Mouse (Mus musculus): ENCODE data around the gene Cd5. TPM values are rescaled to one million over a fixed set of nuclear protein-coding genes. Genes with fewer than 3 reads are reported as not detected.

Cd5 gene
- polyA plus RNA-seq, 1 experiment from 2014 or later: not detected

DNA sequence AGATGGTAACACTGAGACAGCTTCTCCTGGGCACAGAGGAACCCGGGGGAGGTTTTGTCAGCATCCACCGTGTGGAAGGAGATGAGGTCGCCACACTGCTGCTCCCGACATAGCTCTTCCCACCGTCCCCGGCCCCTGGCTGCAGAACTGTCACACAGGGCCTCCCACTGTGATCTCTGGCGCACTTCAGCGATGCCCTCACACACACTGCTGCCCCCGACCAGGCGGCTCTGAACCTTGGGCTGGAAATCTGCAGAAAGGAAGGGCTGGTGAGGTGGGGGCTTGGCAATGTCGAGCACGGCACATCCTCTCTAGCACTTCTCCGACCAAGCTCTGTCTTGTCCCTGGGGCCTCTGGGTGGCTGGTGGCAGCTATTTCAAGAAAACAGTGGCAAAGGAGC, 15.7 kb downstream of the Cd5 start:
- no peak overlapping the region for H3K27ac ChIP-seq
- ATAC-seq: no peak

DNA sequence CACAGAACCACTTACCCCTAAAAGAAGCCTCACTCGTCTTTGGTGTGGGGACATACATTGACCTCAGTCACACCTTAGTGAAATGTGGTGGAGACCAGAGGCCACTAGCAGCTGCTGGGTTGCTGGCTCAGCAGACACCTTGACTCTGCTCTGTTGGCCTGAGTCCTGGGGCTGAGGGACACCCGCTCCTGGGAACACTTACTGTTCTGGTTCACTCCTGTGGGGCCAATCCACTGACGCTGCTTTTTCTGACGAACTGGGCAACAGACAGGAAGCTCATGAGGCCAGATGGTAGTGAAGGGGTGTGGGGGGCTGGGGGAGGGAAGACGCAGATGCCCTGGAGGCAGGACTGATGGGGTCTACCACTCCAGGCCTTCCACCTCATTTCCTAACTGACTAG, 17.7 kb downstream of the Cd5 start:
- ATAC-seq: no peak; the same call in 1 of the 2 replicates
- no peak overlapping the region for H3K4me3 ChIP-seq
- 21% methylated on average over 5 of the region's 5 CpGs for WGBS (ENCODE audit: insufficient replicate concordance)
- H3K27ac ChIP-seq: no peak overlapping the region
- H3K4me2 ChIP-seq: no peak overlapping the region
- no peak overlapping the region for H3K9ac ChIP-seq
- peaks cover 24% of the 10 kb centered on the region for H3K27me3 ChIP-seq (replicated peaks)
- no peaks in the 10 kb centered on the region for H3K36me3 ChIP-seq
- H3K9me3 ChIP-seq (replicated peaks): no peaks in the 10 kb centered on the region
- peaks cover 10% of the 10 kb centered on the region for H3K4me1 ChIP-seq

More for the DNA sequence above, 15.7 kb downstream of the Cd5 start:
- Histone ChIP-seq H3K4me2 (no peak overlapping the region), H3K4me1 (peaks cover 10% of the 10 kb centered on the region), H3K9ac (no peak overlapping the region), H3K9me3 (replicated peaks) (no peaks in the 10 kb centered on the region), H3K4me3 (no peak overlapping the region), H3K36me3 (no peaks in the 10 kb centered on the region), H3K27me3 (replicated peaks) (peaks cover 24% of the 10 kb centered on the region)
- 21% methylated on average over 13 of the region's 13 CpGs for WGBS (ENCODE audit: insufficient replicate concordance)

DNA sequence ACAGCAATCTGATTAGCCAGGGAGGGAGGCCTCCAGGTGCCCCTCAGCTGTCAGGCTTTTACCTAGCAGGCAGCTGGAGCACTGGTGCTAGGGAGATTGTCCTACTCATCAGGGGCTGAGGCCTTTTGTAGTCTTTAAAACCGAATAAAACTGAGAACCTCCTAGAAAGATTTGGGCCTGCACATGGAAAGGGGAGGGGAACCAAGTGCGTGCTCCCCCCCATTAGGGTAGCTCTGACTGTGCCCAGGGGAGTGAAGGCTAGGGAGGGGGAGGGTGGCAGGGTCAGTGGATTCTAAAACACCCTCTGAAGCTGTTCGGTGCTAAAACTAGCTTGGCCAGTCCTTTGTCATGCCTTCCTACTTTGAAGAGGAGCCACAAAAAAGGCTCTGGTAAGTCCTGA, 18.3 kb downstream of the Cd5 start:
- Histone ChIP-seq H3K4me3 (no peak overlapping the region), H3K9me3 (replicated peaks) (no peaks in the 10 kb centered on the region), H3K4me2 (no peak overlapping the region), H3K27me3 (replicated peaks) (peaks cover 24% of the 10 kb centered on the region), H3K4me1 (peaks cover 10% of the 10 kb centered on the region), H3K27ac (no peak overlapping the region), H3K36me3 (no peaks in the 10 kb centered on the region), H3K9ac (no peak overlapping the region)
- WGBS (ENCODE audit: insufficient replicate concordance): 34% methylated on average over 3 of the region's 3 CpGs
- no peak for ATAC-seq

DNA sequence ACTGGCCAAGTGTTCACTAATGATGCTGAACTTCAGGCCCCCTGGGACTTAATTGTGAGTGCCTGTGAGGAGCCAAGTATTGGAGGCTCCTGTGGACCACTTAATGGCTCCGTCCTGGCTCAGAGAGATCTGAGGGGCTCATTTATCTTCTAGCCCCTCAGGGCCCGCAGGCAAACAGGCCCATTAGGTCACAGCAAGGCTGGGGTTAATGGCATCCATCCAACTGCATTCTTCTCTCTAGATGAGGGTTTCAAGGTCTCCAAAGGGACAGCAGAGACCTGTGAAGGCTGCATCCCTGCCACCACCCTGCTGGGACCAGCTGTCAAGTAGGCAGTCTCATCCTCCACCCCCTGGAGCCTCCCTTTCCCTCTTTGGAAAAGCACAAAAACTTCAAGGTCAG, 19.1 kb downstream of the Cd5 start:
- ATAC-seq: no peak
- Histone ChIP-seq H3K27me3 (replicated peaks) (peaks cover 20% of the 10 kb centered on the region), H3K4me1 (peaks cover 10% of the 10 kb centered on the region), H3K4me3 (no peak overlapping the region), H3K9ac (no peak overlapping the region), H3K36me3 (no peaks in the 10 kb centered on the region), H3K9me3 (replicated peaks) (no peaks in the 10 kb centered on the region), H3K27ac (no peak overlapping the region), H3K4me2 (no peak overlapping the region)
- 45% methylated on average over 2 of the region's 2 CpGs for WGBS (ENCODE audit: insufficient replicate concordance)

DNA sequence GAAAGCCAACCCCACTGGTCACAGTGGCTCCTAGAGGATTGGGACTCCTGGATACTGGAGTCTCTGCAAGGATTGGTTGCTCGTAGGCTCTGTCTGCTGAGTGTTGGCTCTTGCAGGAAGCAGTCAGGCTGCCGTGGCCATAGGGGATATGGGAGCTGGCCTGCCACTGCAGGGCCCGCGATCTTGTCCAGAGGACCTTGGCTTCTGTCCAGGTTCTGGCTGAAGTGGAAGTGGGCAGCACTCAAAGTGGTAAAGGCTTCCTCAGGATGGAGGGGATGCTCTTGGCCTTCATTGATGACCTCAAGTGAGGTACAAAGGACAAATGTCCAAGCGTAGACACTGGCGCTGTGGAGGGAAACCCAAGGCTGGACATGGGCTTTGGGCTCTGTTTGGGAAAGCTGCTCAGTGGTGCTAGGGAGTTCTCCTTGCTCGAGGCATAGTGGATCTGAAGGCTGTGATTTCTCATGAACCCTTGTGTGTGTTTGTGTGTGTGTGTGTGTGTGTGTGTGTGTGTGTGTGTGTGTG, 20.5 kb downstream of the Cd5 start:
- Histone ChIP-seq H3K36me3 (peaks cover 11% of the 10 kb centered on the region), H3K9me3 (replicated peaks) (no peaks in the 10 kb centered on the region), H3K4me1 (peaks cover 10% of the 10 kb centered on the region), H3K27ac (no peak overlapping the region), H3K4me3 (no peak overlapping the region), H3K9ac (no peak overlapping the region), H3K27me3 (replicated peaks) (peaks cover 14% of the 10 kb centered on the region), H3K4me2 (no peak overlapping the region)
- no peak for ATAC-seq
- 65% methylated on average over 7 of the region's 7 CpGs for WGBS (ENCODE audit: insufficient replicate concordance)

DNA sequence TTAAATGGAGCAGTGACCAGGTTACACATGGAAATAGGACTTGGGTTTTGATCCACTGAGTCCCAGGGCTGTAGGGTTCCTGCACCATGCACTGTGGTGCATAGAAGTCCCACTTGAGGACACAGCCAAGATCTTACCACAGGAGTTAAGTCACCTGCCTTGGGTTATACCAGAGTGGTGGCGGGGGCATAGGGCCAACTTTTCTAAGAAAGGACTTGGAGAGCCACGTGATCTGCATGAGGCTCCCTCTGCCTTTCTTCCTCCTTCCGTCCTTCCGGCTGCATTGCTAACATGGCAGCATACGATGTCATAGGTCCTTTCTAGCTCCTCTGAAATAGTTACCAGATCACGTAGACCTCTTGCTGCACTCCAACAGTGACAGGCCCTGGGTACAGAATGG, 23.3 kb downstream of the Cd5 start:
- no peak for ATAC-seq
- Histone ChIP-seq H3K4me3 (no peak overlapping the region), H3K36me3 (peaks cover 40% of the 10 kb centered on the region), H3K4me1 (peaks cover 3% of the 10 kb centered on the region; the same call in 1 of the 2 replicates), H3K9me3 (replicated peaks) (no peaks in the 10 kb centered on the region), H3K4me2 (no peak overlapping the region), H3K27ac (no peak overlapping the region), H3K27me3 (replicated peaks) (no peaks in the 10 kb centered on the region), H3K9ac (no peak overlapping the region)
- WGBS (ENCODE audit: insufficient replicate concordance): 79% methylated on average over 6 of the region's 6 CpGs

DNA sequence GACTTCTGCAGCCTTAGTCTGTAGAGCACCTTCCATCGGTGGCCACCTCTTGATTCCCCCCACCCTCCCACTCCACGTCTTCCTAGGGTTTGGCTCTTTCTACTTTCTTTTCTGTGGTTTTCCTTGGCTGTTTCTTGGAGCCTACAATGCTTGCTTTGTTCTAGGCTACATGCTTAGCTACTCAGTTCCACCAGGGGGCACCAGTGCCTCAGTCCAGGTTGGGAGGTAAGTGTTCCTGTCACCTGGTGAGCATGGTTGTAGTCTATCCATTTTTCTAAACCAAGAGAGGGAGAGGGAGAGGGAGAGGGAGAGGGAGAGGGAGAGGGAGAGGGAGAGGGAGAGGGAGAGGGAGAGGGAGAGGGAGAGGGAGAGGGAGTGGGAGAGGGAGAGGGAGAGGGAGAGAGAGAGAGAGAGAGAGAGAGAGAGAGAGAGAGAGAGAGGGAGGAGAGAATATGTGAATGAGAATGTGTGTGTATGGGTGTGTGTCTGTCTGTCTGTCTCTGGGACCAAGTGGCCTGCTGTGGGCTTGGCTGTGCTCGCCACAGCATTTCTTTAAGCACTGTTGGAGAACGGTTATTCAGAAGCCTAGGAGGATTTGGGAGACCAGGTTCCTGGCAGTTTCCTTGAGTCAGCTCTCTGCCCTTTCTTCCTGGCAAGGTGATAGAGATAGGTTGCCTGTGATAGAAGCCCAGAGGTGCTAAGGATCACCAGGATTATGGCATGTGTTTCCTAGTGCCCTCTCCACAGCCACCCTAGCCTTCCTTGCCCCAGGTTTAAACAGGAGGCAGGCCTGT, 23.9 kb downstream of the Cd5 start:
- no peak for ATAC-seq
- Histone ChIP-seq H3K4me3 (no peak overlapping the region), H3K36me3 (peaks cover 46% of the 10 kb centered on the region), H3K4me1 (no peaks in the 10 kb centered on the region), H3K27ac (no peak overlapping the region), H3K4me2 (no peak overlapping the region), H3K9ac (no peak overlapping the region), H3K27me3 (replicated peaks) (no peaks in the 10 kb centered on the region), H3K9me3 (replicated peaks) (no peaks in the 10 kb centered on the region)
- 46% methylated on average over 4 of the region's 4 CpGs for WGBS (ENCODE audit: insufficient replicate concordance)

DNA sequence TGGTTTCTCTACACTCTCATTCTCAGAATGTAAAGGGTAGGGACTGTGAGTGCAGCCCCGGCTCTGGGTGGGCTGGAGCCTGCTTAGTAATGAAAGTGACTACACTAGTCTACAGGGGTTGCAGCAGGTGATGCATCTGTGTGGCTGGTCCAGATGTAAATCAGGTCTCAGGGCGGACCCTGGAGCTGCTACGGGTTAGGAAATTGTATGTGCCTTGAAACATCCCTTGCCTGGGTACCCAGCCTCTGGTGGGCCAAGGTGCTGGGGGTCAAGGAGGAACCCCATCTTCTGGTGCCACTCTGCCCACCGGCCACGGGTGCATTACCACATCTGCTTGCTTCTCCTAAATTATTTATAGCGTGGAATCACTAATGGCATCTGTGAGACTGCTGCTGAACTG, 24.6 kb downstream of the Cd5 start:
- Histone ChIP-seq H3K4me2 (no peak overlapping the region), H3K9me3 (replicated peaks) (no peaks in the 10 kb centered on the region), H3K27me3 (replicated peaks) (no peaks in the 10 kb centered on the region), H3K36me3 (peaks cover 47% of the 10 kb centered on the region), H3K4me1 (peaks cover 7% of the 10 kb centered on the region), H3K9ac (no peak overlapping the region), H3K4me3 (no peak overlapping the region), H3K27ac (no peak overlapping the region)
- WGBS (ENCODE audit: insufficient replicate concordance): 79% methylated on average over 6 of the region's 6 CpGs
- no peak for ATAC-seq

DNA sequence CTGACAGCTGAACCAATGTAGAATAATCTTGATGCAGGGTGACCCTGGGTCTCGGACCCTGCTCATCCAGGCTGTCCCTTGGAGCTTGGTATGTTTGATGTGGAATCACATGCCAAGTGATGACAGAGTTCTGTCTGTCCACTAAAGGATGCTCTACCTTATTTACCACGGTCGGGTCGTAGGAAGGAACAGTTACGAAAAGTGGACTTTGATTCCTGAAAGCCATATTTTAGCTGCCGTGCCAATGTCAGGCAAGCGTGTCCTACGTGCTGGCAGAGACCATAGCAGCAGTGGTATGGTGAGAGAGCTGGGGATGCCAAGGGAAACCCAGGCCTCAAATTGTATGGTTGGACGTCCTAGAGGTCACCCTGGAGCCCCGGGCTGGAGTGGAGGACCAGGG, 25.3 kb downstream of the Cd5 start:
- H3K4me2 ChIP-seq: no peak overlapping the region
- peaks cover 50% of the 10 kb centered on the region for H3K36me3 ChIP-seq
- H3K27ac ChIP-seq: no peak overlapping the region
- no peak overlapping the region for H3K4me3 ChIP-seq
- WGBS (ENCODE audit: insufficient replicate concordance): 82% methylated on average over 10 of the region's 10 CpGs
- H3K9me3 ChIP-seq (replicated peaks): no peaks in the 10 kb centered on the region
- no peak for ATAC-seq
- H3K9ac ChIP-seq: no peak overlapping the region
- peaks cover 13% of the 10 kb centered on the region for H3K4me1 ChIP-seq
- H3K27me3 ChIP-seq (replicated peaks): no peaks in the 10 kb centered on the region

DNA sequence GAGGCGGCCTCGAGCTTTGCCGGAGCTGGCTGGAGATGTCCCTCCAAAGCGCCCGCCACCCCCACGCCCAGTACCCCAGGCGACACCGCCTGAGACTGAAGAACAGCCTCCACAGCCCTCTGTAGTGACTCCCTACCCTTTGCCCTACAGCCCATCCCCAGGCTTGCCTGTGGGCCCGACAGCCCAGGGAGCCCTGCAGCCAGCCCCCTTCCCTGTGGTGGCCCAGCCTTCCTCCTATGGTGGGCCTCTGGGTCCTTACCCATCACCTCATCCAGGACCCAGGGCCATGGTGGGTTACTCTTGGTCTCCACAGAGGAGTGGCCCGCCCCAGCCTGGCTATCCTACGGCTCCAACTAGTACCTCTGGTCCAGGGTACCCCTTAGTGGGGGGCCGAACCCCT, 26.2 kb downstream of the Cd5 start:
- Histone ChIP-seq H3K27me3 (replicated peaks) (no peaks in the 10 kb centered on the region), H3K4me1 (peaks cover 13% of the 10 kb centered on the region), H3K9me3 (replicated peaks) (no peaks in the 10 kb centered on the region), H3K4me2 (no peak overlapping the region), H3K27ac (no peak overlapping the region), H3K36me3 (peaks cover 59% of the 10 kb centered on the region), H3K9ac (no peak overlapping the region), H3K4me3 (no peak overlapping the region)
- WGBS (ENCODE audit: insufficient replicate concordance): 84% methylated on average over 12 of the region's 12 CpGs
- no peak for ATAC-seq

DNA sequence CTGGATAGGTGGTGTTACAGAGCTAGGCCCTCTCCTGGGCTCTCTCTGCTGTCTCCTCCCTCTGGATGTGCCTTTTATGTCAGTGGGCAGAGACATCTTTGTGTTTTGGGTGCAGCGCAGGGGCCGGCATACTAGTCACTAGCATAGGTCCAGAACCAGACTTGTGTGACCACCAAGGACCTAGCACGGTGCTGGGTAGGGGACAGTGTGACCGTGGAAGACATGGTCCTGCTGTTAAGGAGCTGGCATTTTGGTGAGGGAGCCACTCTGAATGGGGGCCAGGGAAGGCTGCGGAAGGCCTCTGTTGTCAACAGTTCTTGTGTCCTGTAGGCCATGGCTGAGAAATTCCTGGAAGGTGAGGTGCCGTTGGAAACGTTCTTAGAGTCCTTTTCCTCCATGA, 26.6 kb downstream of the Cd5 start:
- no peaks in the 10 kb centered on the region for H3K27me3 ChIP-seq (replicated peaks)
- ATAC-seq: no peak
- no peaks in the 10 kb centered on the region for H3K9me3 ChIP-seq (replicated peaks)
- WGBS (ENCODE audit: insufficient replicate concordance): 87% methylated on average over 7 of the region's 7 CpGs
- H3K4me1 ChIP-seq: peaks cover 13% of the 10 kb centered on the region
- H3K4me3 ChIP-seq: no peak overlapping the region
- peaks cover 64% of the 10 kb centered on the region for H3K36me3 ChIP-seq
- H3K9ac ChIP-seq: no peak overlapping the region
- H3K4me2 ChIP-seq: no peak overlapping the region
- no peak overlapping the region for H3K27ac ChIP-seq

DNA sequence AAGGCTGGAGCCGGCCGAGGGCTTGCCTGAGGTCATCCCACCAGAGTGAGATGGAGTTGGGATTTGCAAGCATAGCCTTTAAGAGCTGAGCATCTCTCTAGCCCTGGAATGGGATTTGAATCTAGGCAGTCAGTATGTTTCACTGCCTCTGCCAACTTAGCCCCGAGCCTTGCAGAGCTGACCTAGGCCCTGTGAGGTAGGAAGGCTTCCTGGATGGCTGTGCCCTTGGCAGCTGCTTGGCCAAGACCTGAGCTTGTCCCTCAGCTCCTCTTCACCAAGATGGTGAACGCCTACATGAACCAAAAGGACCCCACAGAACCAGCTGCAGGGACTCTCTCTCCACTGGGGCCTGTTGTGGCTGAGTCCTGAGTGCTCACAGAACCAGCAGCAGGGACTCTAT, 28.1 kb downstream of the Cd5 start:
- H3K9ac ChIP-seq: no peak overlapping the region
- WGBS (ENCODE audit: insufficient replicate concordance): 83% methylated on average over 4 of the region's 4 CpGs
- no peaks in the 10 kb centered on the region for H3K9me3 ChIP-seq (replicated peaks)
- H3K4me2 ChIP-seq: no peak overlapping the region
- H3K27me3 ChIP-seq (replicated peaks): no peaks in the 10 kb centered on the region
- H3K27ac ChIP-seq: no peak overlapping the region
- no peak overlapping the region for H3K4me3 ChIP-seq
- H3K4me1 ChIP-seq: peaks cover 13% of the 10 kb centered on the region
- no peak for ATAC-seq
- H3K36me3 ChIP-seq: peaks cover 78% of the 10 kb centered on the region
